Mouse (Mus musculus) heart, postnatal 14 days (tissue): ENCODE data around the gene Ppbp. TPM values are rescaled to one million over a fixed set of nuclear protein-coding genes. Genes with fewer than 3 reads are reported as not detected.

Experiments used
- DNase-seq, 2 experiments: peaks; one replicate each; pipeline ENCODE4 v3.0.0; 2021 to 2022
- intact Hi-C: fragments of 180-260 bp; cut with DNase I; formaldehyde crosslinking; loops from one replicate; pipeline ENCODE4 v1.15.1; 2025
- long read RNA-seq, 2 experiments: library from polyadenylated mRNA; stranded (forward); transcript quantifications; one replicate each; pipeline ENCODE4 v2.0.0; 2021
- total RNA-seq, 2 experiments: library from RNA; stranded (reverse); gene quantifications; 2 replicates each; pipeline ENCODE4 v1.2.3; 2021

The Ppbp gene
- total RNA-seq, result 1 to 10 TPM; 3.7 to 4.3 TPM
- long read RNA-seq, experiment 1, result 0 reads
- long read RNA-seq, experiment 2, result 0 reads

GRCm38 (mm10) chr5:90768218-90768617 is at the start of gene Ppbp:
TSS of gene Ppbp (plus strand) at chr5:90768518.
- DNase-seq, result no peak
- intact Hi-C loops, result no loop called here

- intact Hi-C loops, result no loop called here
- DNase-seq, result no peak
Observed at GRCm38 (mm10) chr5:90722656-90723055, 45.7 kb upstream of the Ppbp start.

GRCm38 (mm10) chr5:90728254-90728653 is 40.1 kb upstream of the Ppbp start:
- DNase-seq, result no peak
- intact Hi-C loops, result no loop called here

- intact Hi-C loops, result no loop called here
- no peak for DNase-seq
Observed at GRCm38 (mm10) chr5:90731480-90731879, 36.8 kb upstream of the Ppbp start.

- no peak for DNase-seq
- intact Hi-C loops, result no loop called here
Observed at GRCm38 (mm10) chr5:90742029-90742428, 26.3 kb upstream of the Ppbp start.

GRCm38 (mm10) chr5:90753934-90754333 is 14.4 kb upstream of the Ppbp start:
- intact Hi-C loops, result no loop called here
- no peak for DNase-seq

- intact Hi-C loops, result no loop called here
- peak in 1 of 2 experiments; percentile 16 for DNase-seq
Observed at GRCm38 (mm10) chr5:90758020-90758605, 10.2 kb upstream of the Ppbp start.

GRCm38 (mm10) chr5:90759077-90760065 is 8.9 kb upstream of the Ppbp start, which contains the start of gene Cxcl5:
TSS of gene Cxcl5 (plus strand) at chr5:90759360.
- DNase-seq, result peak in 1 of 2 experiments; percentile 20
- intact Hi-C loops, result no loop called here

- intact Hi-C loops, result no loop called here
- DNase-seq, result no peak
Observed at GRCm38 (mm10) chr5:90760303-90760702, 8.0 kb upstream of the Ppbp start.

- DNase-seq, result no peak
- intact Hi-C loops, result no loop called here
Observed at GRCm38 (mm10) chr5:90760844-90761243, 7.5 kb upstream of the Ppbp start.

GRCm38 (mm10) chr5:90761834-90762233 is 6.5 kb upstream of the Ppbp start:
- intact Hi-C loops, result no loop called here
- no peak for DNase-seq

GRCm38 (mm10) chr5:90763912-90764665 is 4.2 kb upstream of the Ppbp start:
- intact Hi-C loops, result no loop called here
- no peak for DNase-seq

- DNase-seq, result no peak
- intact Hi-C loops, result no loop called here
Observed at GRCm38 (mm10) chr5:90765821-90766606, 2.3 kb upstream of the Ppbp start.

- DNase-seq, result no peak
- intact Hi-C loops, result loop anchor here (5.0 kb wide), 1 partner anchor 121 kb away; the partner anchor contains the start of gene Cxcl1
Observed at GRCm38 (mm10) chr5:90771369-90771768, 3.1 kb downstream of the Ppbp start.

GRCm38 (mm10) chr5:90771880-90772653 is 3.7 kb downstream of the Ppbp start, which contains the start of gene Pf4:
TSS of gene Pf4 (plus strand) at chr5:90772435.
- intact Hi-C loops, result loop anchor here (5.0 kb wide), 1 partner anchor 120 kb away; the partner anchor contains the start of gene Cxcl1
- peak; percentile 39 to 54 for DNase-seq

GRCm38 (mm10) chr5:90775562-90775961 is 7.2 kb downstream of the Ppbp start:
- no peak for DNase-seq
- intact Hi-C loops, result no loop called here

- DNase-seq, result no peak
- intact Hi-C loops, result no loop called here
Observed at GRCm38 (mm10) chr5:90777621-90778020, 9.3 kb downstream of the Ppbp start.

GRCm38 (mm10) chr5:90778856-90779255 is 10.5 kb downstream of the Ppbp start:
- intact Hi-C loops, result no loop called here
- no peak for DNase-seq

- intact Hi-C loops, result loop anchor here (2.0 kb wide), 2 partner anchors 121 to 123 kb away; no protein-coding TSS in a partner anchor
Observed at GRCm38 (mm10) chr5:90783697-90784096, 15.4 kb downstream of the Ppbp start.

More at GRCm38 (mm10) chr5:90783697-90784096, 15.4 kb downstream of the Ppbp start:
- no peak for DNase-seq
